Mouse (Mus musculus) ES-Bruce4 (cell line): ENCODE results near the gene Prkn. TPM values are rescaled to one million over a fixed set of nuclear protein-coding genes. Genes with fewer than 3 reads are reported as not detected.

Experiments used
- H3K27ac ChIP-seq: 2 replicates; pipeline ENCODE4 v1.5.1; 2012; ENCODE audit warnings: low read length, inconsistent platforms; ENCODE audit not compliant: insufficient read depth
- H3K27me3 ChIP-seq: 2 replicates; pipeline ENCODE4 v1.6.1; 2012; ENCODE audit warnings: mild to moderate bottlenecking, low read length, inconsistent platforms; ENCODE audit not compliant: control insufficient read depth, poor library complexity, insufficient read depth, severe bottlenecking
- H3K36me3 ChIP-seq: 2 replicates; pipeline ENCODE4 v1.6.1; 2012; ENCODE audit warnings: inconsistent platforms, mild to moderate bottlenecking, low read length, moderate library complexity; ENCODE audit not compliant: control insufficient read depth, poor library complexity, insufficient read depth, severe bottlenecking
- H3K4me1 ChIP-seq: one replicate; pipeline ENCODE4 v1.8.1; 2011; ENCODE audit warnings: low read length; ENCODE audit not compliant: control insufficient read depth, insufficient read depth
- H3K4me3 ChIP-seq: 2 replicates; pipeline ENCODE4 v1.5.1; 2011; ENCODE audit warnings: low read depth, mild to moderate bottlenecking, low read length
- H3K9ac ChIP-seq: 2 replicates; pipeline ENCODE4 v1.6.1; 2012; ENCODE audit warnings: low read depth, mild to moderate bottlenecking, inconsistent platforms; ENCODE audit not compliant: poor library complexity, severe bottlenecking
- H3K9me3 ChIP-seq: replicated peaks from 2 replicates; pipeline ENCODE4 v1.6.1; 2012; ENCODE audit warnings: mild to moderate bottlenecking, low read length, inconsistent platforms; ENCODE audit not compliant: control insufficient read depth, poor library complexity, insufficient read depth, severe bottlenecking
- CTCF ChIP-seq: IDR thresholded peaks from one replicate; pipeline ENCODE4 v1.8.1; 2011; ENCODE audit warnings: low read depth, low read length
- EP300 ChIP-seq: IDR thresholded peaks from 2 replicates; pipeline ENCODE4 v1.6.1; 2011; ENCODE audit warnings: low read depth, low read length; ENCODE audit not compliant: insufficient read depth
- POLR2A ChIP-seq: IDR thresholded peaks from one replicate; pipeline ENCODE4 v1.8.1; 2011; ENCODE audit warnings: low read length; ENCODE audit not compliant: insufficient read depth
- polyA plus RNA-seq: library from polyadenylated mRNA; stranded (reverse); fragments of >200 nt; gene quantifications from 2 replicates; pipeline ENCODE4 v1.2.4, GENCODE M21; 2011; ENCODE audit warnings: low read depth; ENCODE audit not compliant: missing spikeins, insufficient read depth, insufficient read length

The Prkn gene
- polyA plus RNA-seq, 1 experiment: 1.5 TPM

- Histone ChIP-seq H3K4me3 (no peak overlapping the region), H3K27me3 (no peaks in the 10 kb centered on the region), H3K27ac (no peak overlapping the region), H3K9me3 (no peaks in the 10 kb centered on the region), H3K9ac (no peak overlapping the region), H3K36me3 (no peaks in the 10 kb centered on the region), H3K4me1 (no peaks in the 10 kb centered on the region)
- TF ChIP-seq CTCF (no peak), POLR2A (no peak)
Observed at GRCm38 (mm10) chr17:11819506-11819905, 979.3 kb downstream of the Prkn start.

DNA sequence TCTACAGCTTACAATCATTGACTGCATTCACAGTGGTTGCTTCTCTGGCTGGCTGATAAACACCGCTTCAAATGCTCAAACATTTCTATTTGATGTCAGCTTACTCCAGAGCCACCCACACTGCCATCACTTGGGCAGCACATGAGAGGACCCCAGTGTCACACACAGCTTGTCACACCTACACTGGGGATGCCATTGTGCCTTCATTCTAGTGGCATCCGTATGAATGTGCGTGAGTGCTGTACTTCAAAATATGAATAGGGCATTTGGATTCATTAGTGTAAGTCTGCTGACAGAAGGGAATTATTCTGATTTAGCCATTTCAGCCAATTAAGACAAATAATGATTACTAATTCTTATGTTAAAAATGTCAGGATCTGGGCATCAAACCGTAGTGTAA lies 980.6 kb downstream of the Prkn start:
- Histone ChIP-seq H3K9ac (no peak overlapping the region), H3K36me3 (no peaks in the 10 kb centered on the region), H3K4me1 (no peaks in the 10 kb centered on the region), H3K9me3 (no peaks in the 10 kb centered on the region), H3K4me3 (no peak overlapping the region), H3K27ac (no peak overlapping the region), H3K27me3 (no peaks in the 10 kb centered on the region)
- TF ChIP-seq POLR2A: no peak
- no peak for TF ChIP-seq CTCF
- TF ChIP-seq EP300: no peak

GRCm38 (mm10) chr17:11829501-11829900 lies 989.3 kb downstream of the Prkn start:
- Histone ChIP-seq H3K4me1 (no peaks in the 10 kb centered on the region), H3K4me3 (no peak overlapping the region), H3K9me3 (no peaks in the 10 kb centered on the region), H3K36me3 (no peaks in the 10 kb centered on the region), H3K27ac (no peak overlapping the region), H3K27me3 (no peaks in the 10 kb centered on the region), H3K9ac (no peak overlapping the region)
- TF ChIP-seq POLR2A (no peak), CTCF (no peak), EP300 (no peak)

GRCm38 (mm10) chr17:11837121-11837520 lies 996.9 kb downstream of the Prkn start:
- H3K27me3 ChIP-seq: no peaks in the 10 kb centered on the region
- H3K4me3 ChIP-seq: no peak overlapping the region
- TF ChIP-seq POLR2A (no peak), CTCF (no peak), EP300 (no peak)
- H3K27ac ChIP-seq: no peak overlapping the region
- H3K4me1 ChIP-seq: no peaks in the 10 kb centered on the region
- H3K9me3 ChIP-seq: no peaks in the 10 kb centered on the region
- H3K9ac ChIP-seq: no peak overlapping the region
- no peaks in the 10 kb centered on the region for H3K36me3 ChIP-seq

GRCm38 (mm10) chr17:11844436-11844835 lies 1004.3 kb downstream of the Prkn start:
- no peak overlapping the region for H3K27ac ChIP-seq
- H3K27me3 ChIP-seq: no peaks in the 10 kb centered on the region
- TF ChIP-seq EP300 (no peak), CTCF (no peak), POLR2A (no peak)
- no peak overlapping the region for H3K4me3 ChIP-seq
- no peak overlapping the region for H3K9ac ChIP-seq
- no peaks in the 10 kb centered on the region for H3K4me1 ChIP-seq
- H3K36me3 ChIP-seq: no peaks in the 10 kb centered on the region
- no peaks in the 10 kb centered on the region for H3K9me3 ChIP-seq

GRCm38 (mm10) chr17:11844989-11845388 lies 1004.8 kb downstream of the Prkn start:
- Histone ChIP-seq H3K4me1 (no peaks in the 10 kb centered on the region), H3K4me3 (no peak overlapping the region), H3K9ac (no peak overlapping the region), H3K27ac (no peak overlapping the region), H3K9me3 (no peaks in the 10 kb centered on the region), H3K27me3 (no peaks in the 10 kb centered on the region), H3K36me3 (no peaks in the 10 kb centered on the region)
- no peak for TF ChIP-seq POLR2A
- TF ChIP-seq EP300: no peak
- no peak for TF ChIP-seq CTCF
